Mouse (Mus musculus): ENCODE results near the gene Scrn2. TPM values are rescaled to one million over a fixed set of nuclear protein-coding genes. Genes with fewer than 3 reads are reported as not detected.

Gene Scrn2
- 22.7 and 23.8 TPM in 2 replicates for polyA plus RNA-seq (2015; fragmentation: Nextera tagmentation; extraction: Ambion mirVana)

DNA sequence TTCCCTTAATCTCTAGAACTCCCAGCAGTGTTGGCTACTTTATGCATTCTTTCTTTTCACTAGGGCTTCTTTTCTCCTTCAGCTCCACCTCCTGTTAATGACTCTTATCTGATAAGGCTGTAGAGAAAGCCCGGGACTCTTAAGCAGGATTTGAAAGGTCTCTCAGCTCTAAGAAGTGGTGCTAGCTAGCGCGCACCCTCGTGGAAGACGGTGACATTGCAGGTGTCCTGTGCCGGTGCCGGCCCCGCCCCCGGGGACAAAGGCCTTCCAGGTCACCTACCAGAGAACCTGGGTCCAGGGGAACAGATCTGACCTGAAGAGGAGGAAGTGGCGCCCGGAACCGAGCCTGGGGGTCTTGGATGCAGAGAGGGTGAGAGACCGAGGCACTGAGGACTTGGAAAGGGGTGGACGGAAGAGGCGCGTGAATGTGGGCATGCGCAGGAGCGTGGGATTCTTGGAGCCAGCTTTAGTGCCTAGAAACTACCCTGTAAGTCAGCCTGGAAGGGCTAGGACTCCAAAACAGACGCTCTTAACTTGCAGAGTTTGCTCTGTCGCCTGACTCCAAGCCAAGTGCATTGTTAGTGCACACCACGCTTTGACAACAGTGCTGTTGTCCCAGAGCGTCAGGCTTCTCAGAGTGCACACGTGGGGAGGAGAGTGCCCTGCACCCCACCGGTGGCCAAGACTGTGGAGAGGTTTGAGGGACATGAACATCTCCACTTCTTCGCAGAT, at the start of gene Scrn2:
Gene Scrn2 (plus strand): TSS at position 253 of the 732 bp plus-strand sequence.
- Histone ChIP-seq H3K36me3 (peaks cover 17% of the 10 kb centered on the region), H3K4me2 (peak within 1 kb of the TSS; percentile 79), H3K4me3 (peak within 1 kb of the TSS; percentile 71), H3K9ac (peak within 1 kb of the TSS; percentile 75), H3K27ac (peak within 1 kb of the TSS; percentile 79), H3K27me3 (peaks cover 3% of the 10 kb centered on the region; the same call in 1 of the 2 replicates), H3K4me1 (peaks cover 24% of the 10 kb centered on the region), H3K9me3 (no peaks in the 10 kb centered on the region)
- 2% methylated on average over 25 of the region's 25 CpGs for WGBS
- ATAC-seq (ENCODE audit: insufficient number of reproducible peaks, low FRiP score, low TSS enrichment, low read depth): peak; percentile 59; the same call in 1 of the 2 replicates

DNA sequence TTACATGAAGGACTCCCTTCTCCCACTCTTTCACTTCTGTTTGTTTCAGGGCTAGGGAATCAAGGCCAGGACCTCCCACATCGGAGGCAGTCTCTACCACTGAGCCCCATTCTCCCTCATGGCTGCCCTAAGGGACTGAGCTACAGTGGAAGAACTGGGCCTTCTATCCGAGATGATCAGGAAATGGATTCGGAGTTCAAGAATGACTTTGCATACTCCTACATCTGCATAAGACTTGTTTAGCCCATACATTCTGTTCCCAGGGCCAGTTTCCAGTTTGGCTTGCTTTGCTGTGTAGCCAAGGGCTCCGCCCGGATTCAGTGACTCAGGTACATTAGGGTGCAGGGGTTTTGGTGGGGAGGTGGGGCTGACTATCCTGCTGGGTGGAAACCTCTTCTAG, 49.7 kb upstream of the Scrn2 start:
- Histone ChIP-seq H3K4me1 (peaks cover 25% of the 10 kb centered on the region), H3K9ac (no peak overlapping the region), H3K4me3 (no peak overlapping the region), H3K36me3 (no peaks in the 10 kb centered on the region), H3K27me3 (peaks cover 9% of the 10 kb centered on the region), H3K27ac (no peak overlapping the region), H3K9me3 (no peaks in the 10 kb centered on the region), H3K4me2 (no peak overlapping the region)
- ATAC-seq (ENCODE audit: insufficient number of reproducible peaks, low FRiP score, low TSS enrichment, low read depth): no peak
- 66% methylated on average over 5 of the region's 5 CpGs for WGBS

DNA sequence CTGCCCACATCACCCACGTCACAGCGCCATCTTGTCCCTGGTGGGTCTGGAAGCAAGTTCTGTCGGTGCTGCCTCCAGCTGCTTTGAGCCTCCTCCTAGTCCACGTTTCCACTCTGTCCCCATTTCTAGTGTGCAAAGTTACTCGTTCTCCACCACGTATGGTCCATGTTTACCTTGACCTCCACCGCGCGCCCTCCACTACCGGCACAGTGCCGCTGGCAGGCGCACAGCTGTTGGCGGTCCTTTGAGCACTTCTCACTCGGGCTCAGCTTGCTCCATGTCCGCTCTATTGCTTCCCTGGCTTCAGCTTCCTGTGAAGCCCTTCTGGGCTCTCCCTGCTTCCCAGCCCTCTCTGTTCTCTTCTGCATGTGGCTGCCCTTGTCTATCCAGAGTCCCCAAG, 48.3 kb upstream of the Scrn2 start:
- H3K27ac ChIP-seq: no peak overlapping the region
- H3K9ac ChIP-seq: no peak overlapping the region
- no peak for ATAC-seq (ENCODE audit: insufficient number of reproducible peaks, low FRiP score, low TSS enrichment, low read depth)
- H3K4me2 ChIP-seq: no peak overlapping the region
- H3K4me1 ChIP-seq: peaks cover 22% of the 10 kb centered on the region
- no peaks in the 10 kb centered on the region for H3K9me3 ChIP-seq
- no peak overlapping the region for H3K4me3 ChIP-seq
- H3K36me3 ChIP-seq: no peaks in the 10 kb centered on the region
- peaks cover 15% of the 10 kb centered on the region for H3K27me3 ChIP-seq
- 73% methylated on average over 15 of the region's 15 CpGs for WGBS

DNA sequence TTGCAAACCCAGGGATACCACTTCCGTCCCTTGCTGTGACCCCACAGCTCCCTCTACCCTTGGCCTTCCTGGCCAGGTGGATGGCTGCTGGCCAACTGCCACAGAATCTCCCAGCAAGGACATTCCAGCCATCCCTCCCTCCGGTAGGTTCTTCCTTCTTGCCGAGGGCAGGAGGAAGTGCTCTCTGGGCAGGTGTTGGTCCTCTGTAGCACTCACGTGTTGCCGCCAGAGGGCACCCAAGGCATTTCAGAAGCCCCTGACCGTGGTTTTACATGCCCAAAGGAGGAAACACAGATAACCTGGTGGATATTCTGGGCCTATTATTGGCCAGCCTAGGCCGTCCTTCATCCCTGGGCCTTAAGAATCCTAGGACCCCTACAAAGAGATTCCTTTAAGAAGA, 47.4 kb upstream of the Scrn2 start:
- 3% methylated on average over 7 of the region's 7 CpGs for WGBS
- Histone ChIP-seq H3K4me1 (peaks cover 29% of the 10 kb centered on the region), H3K9ac (no peak overlapping the region)

DNA sequence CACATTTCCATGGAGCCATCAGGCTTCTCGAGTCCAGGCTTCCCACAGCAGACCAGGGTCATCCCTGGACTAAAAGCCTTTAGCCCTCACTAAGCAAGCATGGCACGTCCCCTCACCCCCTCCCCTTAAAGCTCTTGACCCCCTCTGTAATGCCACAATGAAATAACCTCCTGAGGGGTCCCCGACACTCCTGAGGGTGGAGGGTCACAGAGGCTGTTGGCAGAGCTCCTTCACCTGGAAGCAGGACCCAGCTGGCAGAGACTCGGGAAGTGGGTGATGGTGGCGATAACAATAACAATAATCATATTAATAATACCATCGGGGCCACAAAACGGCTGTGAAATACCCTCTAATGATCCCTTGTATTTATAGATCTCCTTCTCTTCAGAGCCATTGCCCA, 46.9 kb upstream of the Scrn2 start, which contains the start of gene Sp2:
Gene Sp2 (minus strand): TSS at position 101 of the 400 bp plus-strand sequence.
- 0 out of 2 replicates have a peak within 1 kb of the TSS, but pooled peaks have one; percentile 20 for H3K4me2 ChIP-seq
- H3K4me3 ChIP-seq: no peak within 1 kb of the TSS

More for the DNA sequence above, 47.4 kb upstream of the Scrn2 start:
- no peaks in the 10 kb centered on the region for H3K9me3 ChIP-seq
- H3K36me3 ChIP-seq: no peaks in the 10 kb centered on the region
- no peak overlapping the region for H3K4me3 ChIP-seq
- H3K4me2 ChIP-seq: 0 out of 2 replicates have a peak overlapping the region, but pooled peaks have one; percentile 20
- no peak overlapping the region for H3K27ac ChIP-seq
- H3K27me3 ChIP-seq: peaks cover 15% of the 10 kb centered on the region
- no peak for ATAC-seq (ENCODE audit: insufficient number of reproducible peaks, low FRiP score, low TSS enrichment, low read depth)

DNA sequence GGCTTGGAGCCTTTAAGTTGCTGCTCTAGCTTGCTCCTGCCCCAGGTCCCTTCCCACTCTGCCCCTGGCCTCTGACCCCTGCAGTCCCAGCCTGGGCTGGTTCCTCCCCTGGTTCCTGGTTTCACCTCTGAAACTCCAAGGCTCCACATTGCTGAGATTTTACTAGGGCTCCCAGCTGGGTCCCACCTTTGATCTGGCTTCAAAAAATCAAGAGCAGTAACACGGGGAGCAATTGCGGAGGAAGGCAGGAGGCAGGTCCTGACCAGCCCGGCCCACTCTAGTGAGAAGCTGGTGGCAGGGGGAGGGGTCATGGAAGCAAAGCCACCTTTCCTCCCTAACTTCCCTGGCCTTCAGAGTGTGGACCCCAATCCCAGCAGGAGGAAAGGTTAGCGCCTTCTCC, 44.8 kb upstream of the Scrn2 start:
- Histone ChIP-seq H3K36me3 (no peaks in the 10 kb centered on the region), H3K4me1 (peaks cover 35% of the 10 kb centered on the region), H3K27me3 (peaks cover 29% of the 10 kb centered on the region), H3K27ac (no peak overlapping the region), H3K9ac (no peak overlapping the region), H3K4me3 (no peak overlapping the region), H3K4me2 (no peak overlapping the region), H3K9me3 (no peaks in the 10 kb centered on the region)
- ATAC-seq (ENCODE audit: insufficient number of reproducible peaks, low FRiP score, low TSS enrichment, low read depth): no peak
- 16% methylated on average over 4 of the region's 4 CpGs for WGBS

More for the DNA sequence above, 46.9 kb upstream of the Scrn2 start, which contains the start of gene Sp2:
- H3K9me3 ChIP-seq: no peaks in the 10 kb centered on the region
- H3K9ac ChIP-seq: no peak within 1 kb of the TSS
- no peak within 1 kb of the TSS for H3K27ac ChIP-seq
- H3K27me3 ChIP-seq: peaks cover 15% of the 10 kb centered on the region
- ATAC-seq (ENCODE audit: insufficient number of reproducible peaks, low FRiP score, low TSS enrichment, low read depth): no peak
- peaks cover 34% of the 10 kb centered on the region for H3K4me1 ChIP-seq
- no peaks in the 10 kb centered on the region for H3K36me3 ChIP-seq
- WGBS: 58% methylated on average over 7 of the region's 7 CpGs

DNA sequence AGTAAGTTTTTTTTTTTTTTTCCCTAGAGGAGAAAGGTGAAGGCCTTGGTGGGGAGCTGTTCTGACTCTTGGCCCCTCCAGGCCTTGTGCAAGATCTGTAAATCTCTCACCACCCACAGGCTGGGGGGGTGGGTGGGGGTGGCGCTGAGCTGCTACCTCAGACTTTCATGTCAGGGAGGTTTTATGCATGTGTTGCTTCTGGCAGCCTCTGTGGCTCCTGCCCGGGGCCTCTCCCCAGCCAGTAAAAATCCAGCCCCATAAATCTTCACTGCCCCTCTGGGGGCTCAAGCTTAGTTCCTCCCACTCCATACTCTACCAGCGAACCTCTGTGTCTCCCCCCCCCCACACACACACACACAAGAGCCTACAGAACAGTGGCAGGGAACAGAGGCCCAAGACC, 43.3 kb upstream of the Scrn2 start:
- H3K27ac ChIP-seq: no peak overlapping the region
- H3K4me3 ChIP-seq: no peak overlapping the region
- H3K4me2 ChIP-seq: 0 out of 2 replicates have a peak overlapping the region, but pooled peaks have one; percentile 6
- H3K27me3 ChIP-seq: peaks cover 29% of the 10 kb centered on the region
- no peaks in the 10 kb centered on the region for H3K9me3 ChIP-seq
- 5% methylated on average over 3 of the region's 3 CpGs for WGBS
- peak; percentile 40; the same call in 1 of the 2 replicates for ATAC-seq (ENCODE audit: insufficient number of reproducible peaks, low FRiP score, low TSS enrichment, low read depth)
- no peaks in the 10 kb centered on the region for H3K36me3 ChIP-seq
- peaks cover 35% of the 10 kb centered on the region for H3K4me1 ChIP-seq
- no peak overlapping the region for H3K9ac ChIP-seq

DNA sequence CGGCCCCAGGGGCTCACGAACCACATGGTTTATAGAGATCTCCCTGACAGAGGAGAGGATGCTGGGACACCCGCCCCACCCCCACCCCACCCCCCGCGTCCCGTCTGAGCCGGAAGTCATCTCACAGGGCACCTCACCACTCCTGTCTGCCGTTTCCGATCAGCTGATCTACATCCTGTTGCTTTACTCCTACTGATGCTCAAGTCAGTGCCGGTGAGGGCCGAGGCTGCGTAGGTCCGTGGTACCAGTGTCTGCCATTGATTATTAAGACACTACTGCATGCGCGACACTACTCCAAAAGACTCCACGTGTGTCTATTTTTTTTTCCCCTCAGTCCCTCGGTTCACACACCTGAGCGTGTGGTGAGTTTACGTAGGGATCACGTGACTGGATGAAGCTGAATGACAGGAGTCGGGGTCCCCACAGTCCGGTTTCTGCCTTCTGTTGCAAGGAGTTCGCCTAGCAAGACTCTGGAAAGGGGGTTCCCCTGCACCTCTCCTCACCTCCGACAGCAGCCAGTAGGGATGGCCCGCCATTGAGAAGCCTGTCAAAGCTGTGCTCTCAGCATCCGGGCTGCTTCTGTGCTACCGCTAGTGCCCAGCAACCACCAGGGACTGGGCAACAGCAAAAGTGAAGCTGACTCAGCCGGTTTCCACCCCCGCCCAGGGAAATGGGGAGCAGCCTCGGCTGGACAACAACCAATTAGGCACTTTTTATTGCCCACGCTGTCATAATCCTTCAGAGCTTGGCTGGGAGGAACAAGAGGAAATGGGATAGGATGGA, 41.7 kb upstream of the Scrn2 start:
- Histone ChIP-seq H3K27ac (no peak overlapping the region), H3K9me3 (no peaks in the 10 kb centered on the region), H3K36me3 (no peaks in the 10 kb centered on the region), H3K4me2 (peak overlapping the region; percentile 41), H3K9ac (no peak overlapping the region), H3K4me1 (peaks cover 40% of the 10 kb centered on the region), H3K4me3 (peak overlapping the region; percentile 16), H3K27me3 (peaks cover 42% of the 10 kb centered on the region)
- 4% methylated on average over 31 of the region's 31 CpGs for WGBS
- ATAC-seq (ENCODE audit: insufficient number of reproducible peaks, low FRiP score, low TSS enrichment, low read depth): no peak

DNA sequence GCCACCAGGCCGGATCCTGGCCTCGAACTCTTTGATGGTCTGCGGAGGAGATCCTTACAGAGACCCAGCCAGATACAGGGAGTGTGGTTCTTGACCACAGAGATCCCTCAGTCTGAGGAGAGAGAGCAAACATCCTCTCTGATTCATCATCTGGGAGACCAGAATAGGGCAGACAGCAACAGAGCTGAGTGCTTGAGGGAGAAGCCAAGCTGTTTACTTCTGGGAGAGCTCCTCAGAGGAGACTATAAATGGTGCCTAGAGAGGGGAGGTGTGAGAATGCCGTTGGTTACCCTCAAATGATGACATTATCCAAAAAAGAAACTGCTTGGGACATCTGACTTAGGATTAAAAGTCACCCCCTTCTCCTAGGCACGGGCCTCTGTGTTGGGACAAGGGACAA, 38.2 kb upstream of the Scrn2 start:
- no peak overlapping the region for H3K4me3 ChIP-seq
- no peak for ATAC-seq (ENCODE audit: insufficient number of reproducible peaks, low FRiP score, low TSS enrichment, low read depth)
- H3K27me3 ChIP-seq: peaks cover 56% of the 10 kb centered on the region
- no peaks in the 10 kb centered on the region for H3K9me3 ChIP-seq
- no peak overlapping the region for H3K27ac ChIP-seq
- H3K9ac ChIP-seq: no peak overlapping the region
- peaks cover 25% of the 10 kb centered on the region for H3K4me1 ChIP-seq
- 68% methylated on average over 5 of the region's 5 CpGs for WGBS
- H3K4me2 ChIP-seq: no peak overlapping the region
- H3K36me3 ChIP-seq: no peaks in the 10 kb centered on the region

DNA sequence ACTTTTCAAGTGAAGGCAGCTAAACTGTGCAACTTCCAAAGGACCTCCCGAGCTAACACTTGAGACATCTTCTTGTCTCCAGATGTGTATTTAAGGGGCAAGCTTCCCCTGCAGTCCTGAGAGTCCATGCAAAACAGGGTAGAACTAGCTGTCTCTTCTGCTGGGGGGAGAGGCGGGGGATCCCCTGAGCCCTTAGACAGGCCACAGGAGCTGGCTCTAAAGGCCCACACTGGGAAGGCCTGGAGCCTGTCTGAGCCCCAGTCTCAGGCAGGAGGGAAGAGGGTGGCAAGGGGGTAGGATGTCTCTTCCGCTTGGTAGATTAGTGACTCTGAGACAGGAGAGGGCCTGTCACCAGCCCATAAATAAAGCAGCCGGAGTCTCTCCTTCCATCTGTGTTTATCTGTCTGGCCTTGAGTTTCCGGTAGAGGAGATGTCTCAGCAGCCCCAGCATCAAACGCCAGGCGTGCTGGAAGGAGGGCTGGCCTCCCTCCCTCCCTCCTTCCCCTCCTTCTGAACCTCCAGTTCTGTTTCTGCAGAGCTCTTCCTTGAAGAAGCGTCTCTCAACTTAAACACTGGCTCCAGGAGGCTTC, 36.9 kb upstream of the Scrn2 start:
- no peak overlapping the region for H3K27ac ChIP-seq
- peaks cover 68% of the 10 kb centered on the region for H3K27me3 ChIP-seq
- H3K4me1 ChIP-seq: peaks cover 22% of the 10 kb centered on the region

DNA sequence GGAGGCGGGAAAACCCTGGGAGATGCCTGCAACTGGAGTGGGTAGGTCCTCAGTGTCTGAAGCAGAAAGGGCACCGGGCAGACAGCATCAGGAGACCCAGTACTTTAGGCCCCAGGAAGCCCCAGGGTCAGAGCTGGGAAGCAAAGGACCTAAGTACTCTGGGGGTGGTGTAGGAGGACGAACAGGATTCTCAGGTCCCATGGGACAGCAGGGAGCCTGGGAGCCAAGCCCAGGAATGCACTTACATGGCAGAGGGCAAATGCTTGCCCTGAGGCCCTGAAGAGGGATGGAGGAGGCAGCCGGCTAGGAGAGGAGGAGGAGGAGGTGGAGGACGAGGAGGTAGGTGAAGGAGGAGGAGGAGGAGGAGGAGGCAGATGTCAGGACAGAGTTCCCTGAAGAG, 34.7 kb upstream of the Scrn2 start:
- H3K4me3 ChIP-seq: no peak overlapping the region
- no peaks in the 10 kb centered on the region for H3K36me3 ChIP-seq
- ATAC-seq (ENCODE audit: insufficient number of reproducible peaks, low FRiP score, low TSS enrichment, low read depth): no peak
- H3K9ac ChIP-seq: no peak overlapping the region
- H3K4me1 ChIP-seq: peaks cover 15% of the 10 kb centered on the region
- no peak overlapping the region for H3K4me2 ChIP-seq
- 36% methylated on average over 5 of the region's 5 CpGs for WGBS
- peaks cover 63% of the 10 kb centered on the region for H3K27me3 ChIP-seq
- H3K27ac ChIP-seq: no peak overlapping the region
- no peaks in the 10 kb centered on the region for H3K9me3 ChIP-seq

More for the DNA sequence above, 36.9 kb upstream of the Scrn2 start:
- ATAC-seq (ENCODE audit: insufficient number of reproducible peaks, low FRiP score, low TSS enrichment, low read depth): no peak
- Histone ChIP-seq H3K4me3 (no peak overlapping the region), H3K9ac (no peak overlapping the region; the same call in 1 of the 2 replicates), H3K4me2 (no peak overlapping the region), H3K36me3 (no peaks in the 10 kb centered on the region), H3K9me3 (no peaks in the 10 kb centered on the region)
- 25% methylated on average over 8 of the region's 8 CpGs for WGBS
